Mouse (Mus musculus): ENCODE results near the gene Zfp575. TPM values are rescaled to one million over a fixed set of nuclear protein-coding genes. Genes with fewer than 3 reads are reported as not detected.

The Zfp575 gene
- polyA plus RNA-seq, 1 experiment from 2014 or later, result 6.6 TPM

- 92% methylated on average over 10 of the region's 10 CpGs for WGBS
- Histone ChIP-seq H3K27ac (no peak overlapping the region), H3K27me3 (no peaks in the 10 kb centered on the region), H3K9me3 (no peaks in the 10 kb centered on the region), H3K4me2 (replicated peaks) (no peak overlapping the region), H3K9ac (replicated peaks) (no peak overlapping the region), H3K4me3 (replicated peaks) (no peak overlapping the region), H3K36me3 (peaks cover 11% of the 10 kb centered on the region; the same call in 1 of the 2 replicates), H3K4me1 (replicated peaks) (no peaks in the 10 kb centered on the region)
- no peak for ATAC-seq
Observed at GRCm38 (mm10) chr7:24577811-24578210, 9.6 kb downstream of the Zfp575 start.

DNA sequence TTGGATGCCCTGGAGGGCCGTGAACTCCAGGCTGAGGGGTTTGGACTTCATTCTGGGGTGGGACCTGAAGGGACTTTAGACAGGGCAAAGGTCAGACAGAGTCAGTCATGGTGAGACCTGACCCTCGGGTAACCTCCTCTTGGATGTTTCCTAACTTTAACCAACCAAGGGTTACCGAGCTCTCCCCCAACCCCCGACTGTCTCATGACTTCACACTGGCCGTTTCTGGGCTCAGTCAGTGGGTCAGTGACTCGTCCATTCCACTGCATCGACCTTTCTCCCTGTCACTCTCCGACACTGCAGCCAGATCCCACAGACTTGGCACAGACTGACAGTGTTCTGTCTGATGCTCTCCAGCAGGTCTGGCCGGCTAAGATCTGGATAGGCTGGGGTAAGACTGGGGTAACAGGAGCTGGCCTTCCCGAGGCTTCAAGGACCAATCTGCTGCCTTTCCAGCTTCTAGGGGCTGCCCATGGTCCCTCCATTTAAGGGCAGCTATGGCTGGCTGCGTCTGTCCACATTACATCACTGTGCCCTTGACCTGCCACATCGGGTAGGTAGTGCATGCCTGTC lies 13.1 kb downstream of the Zfp575 start:
- no peak overlapping the region for H3K4me2 ChIP-seq (replicated peaks)
- peaks cover 37% of the 10 kb centered on the region for H3K36me3 ChIP-seq
- H3K27me3 ChIP-seq, result no peaks in the 10 kb centered on the region
- H3K27ac ChIP-seq, result no peak overlapping the region
- no peak overlapping the region for H3K4me3 ChIP-seq (replicated peaks)
- no peak overlapping the region for H3K9ac ChIP-seq (replicated peaks)
- ATAC-seq, result no peak
- H3K4me1 ChIP-seq (replicated peaks), result no peaks in the 10 kb centered on the region
- H3K9me3 ChIP-seq, result no peaks in the 10 kb centered on the region
- WGBS, result 68% methylated on average over 12 of the region's 12 CpGs

- no peaks in the 10 kb centered on the region for H3K4me1 ChIP-seq (replicated peaks)
- whole genome bisulfite sequencing, result 59% methylated on average over 5 of the region's 5 CpGs
- H3K4me3 ChIP-seq (replicated peaks), result no peak overlapping the region
- no peak overlapping the region for H3K4me2 ChIP-seq (replicated peaks)
- H3K27ac ChIP-seq, result no peak overlapping the region
- ATAC-seq, result no peak
- H3K27me3 ChIP-seq, result no peaks in the 10 kb centered on the region
- H3K9ac ChIP-seq (replicated peaks), result no peak overlapping the region
- peaks cover 54% of the 10 kb centered on the region for H3K36me3 ChIP-seq
- H3K9me3 ChIP-seq, result no peaks in the 10 kb centered on the region
Observed at GRCm38 (mm10) chr7:24572455-24572854, 15.0 kb downstream of the Zfp575 start.

GRCm38 (mm10) chr7:24571071-24571470 lies 16.4 kb downstream of the Zfp575 start:
- ATAC-seq, result no peak
- H3K27me3 ChIP-seq, result no peaks in the 10 kb centered on the region
- H3K4me2 ChIP-seq (replicated peaks), result no peak overlapping the region
- no peaks in the 10 kb centered on the region for H3K9me3 ChIP-seq
- H3K36me3 ChIP-seq, result peaks cover 68% of the 10 kb centered on the region
- H3K27ac ChIP-seq, result no peak overlapping the region
- no peaks in the 10 kb centered on the region for H3K4me1 ChIP-seq (replicated peaks)
- WGBS, result 93% methylated on average over 4 of the region's 4 CpGs
- H3K4me3 ChIP-seq (replicated peaks), result no peak overlapping the region
- no peak overlapping the region for H3K9ac ChIP-seq (replicated peaks)

DNA sequence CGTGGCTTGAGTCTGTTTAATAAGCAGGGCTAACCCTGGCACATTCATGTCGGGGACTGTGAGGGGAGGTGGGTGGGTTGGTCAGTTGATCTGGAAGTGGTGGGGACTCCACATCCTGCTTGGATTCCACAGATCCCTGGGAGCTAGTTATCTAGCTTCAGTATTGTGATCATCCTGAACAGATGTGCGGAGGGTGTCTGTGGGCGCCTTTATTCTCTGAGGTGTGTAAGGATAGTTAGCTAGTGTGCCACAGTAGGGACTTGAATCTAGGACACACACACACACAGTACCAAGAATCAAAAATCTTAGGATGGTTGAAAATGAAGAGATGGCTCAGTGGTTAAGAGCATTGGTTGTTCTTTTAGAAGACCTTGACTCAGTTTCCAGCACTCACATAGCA lies 18.9 kb downstream of the Zfp575 start:
- peaks cover 76% of the 10 kb centered on the region for H3K36me3 ChIP-seq
- H3K4me1 ChIP-seq (replicated peaks), result no peaks in the 10 kb centered on the region
- no peak for ATAC-seq
- no peak overlapping the region for H3K27ac ChIP-seq
- no peaks in the 10 kb centered on the region for H3K27me3 ChIP-seq
- 84% methylated on average over 4 of the region's 4 CpGs for WGBS
- H3K4me2 ChIP-seq (replicated peaks), result no peak overlapping the region
- no peaks in the 10 kb centered on the region for H3K9me3 ChIP-seq
- H3K4me3 ChIP-seq (replicated peaks), result no peak overlapping the region
- no peak overlapping the region for H3K9ac ChIP-seq (replicated peaks)

DNA sequence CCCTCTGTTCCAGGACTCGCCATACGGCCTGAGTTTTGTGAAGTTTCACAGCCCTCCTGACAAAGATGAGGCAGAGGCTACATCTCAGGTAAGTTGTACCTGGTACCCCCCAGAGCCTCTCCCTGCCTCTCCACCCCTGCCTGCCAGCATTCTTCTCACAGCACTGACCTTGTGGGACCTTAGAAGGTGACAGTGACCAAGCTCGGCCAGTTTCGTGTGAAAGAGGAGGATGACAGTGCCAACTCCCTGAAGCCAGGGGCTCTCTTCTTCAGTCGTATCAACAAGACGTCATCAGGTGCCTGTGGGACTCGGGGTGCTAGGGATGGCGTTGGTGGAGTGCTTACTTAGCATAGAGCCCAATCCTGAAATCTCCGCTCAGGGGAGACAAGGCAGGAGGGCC lies 21.2 kb downstream of the Zfp575 start:
- ATAC-seq, result no peak
- no peak overlapping the region for H3K4me3 ChIP-seq (replicated peaks)
- H3K4me1 ChIP-seq (replicated peaks), result no peaks in the 10 kb centered on the region
- H3K36me3 ChIP-seq, result peaks cover 80% of the 10 kb centered on the region
- 95% methylated on average over 9 of the region's 9 CpGs for WGBS
- no peaks in the 10 kb centered on the region for H3K9me3 ChIP-seq
- H3K4me2 ChIP-seq (replicated peaks), result no peak overlapping the region
- H3K9ac ChIP-seq (replicated peaks), result no peak overlapping the region
- no peak overlapping the region for H3K27ac ChIP-seq
- H3K27me3 ChIP-seq, result no peaks in the 10 kb centered on the region

DNA sequence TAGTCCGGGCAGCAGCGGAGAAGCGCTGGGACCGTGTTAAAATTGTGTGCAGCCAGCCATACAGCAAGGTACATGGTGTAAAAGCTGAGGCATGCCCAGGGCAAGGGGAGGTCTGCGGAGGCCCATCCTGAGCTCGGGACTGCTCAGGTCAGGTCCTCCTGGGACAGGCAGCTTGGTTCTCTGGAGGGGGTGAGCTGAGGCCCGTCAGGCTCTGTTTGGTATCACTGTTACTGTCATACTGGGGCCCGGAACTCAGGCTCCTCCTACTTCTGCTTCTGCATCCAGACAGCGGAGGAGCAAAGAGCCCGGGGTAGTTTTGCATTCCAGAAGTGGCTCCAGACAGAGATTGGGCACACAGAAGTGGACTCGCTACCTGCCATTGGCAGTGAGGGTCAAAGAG lies 21.8 kb downstream of the Zfp575 start:
- 97% methylated on average over 11 of the region's 11 CpGs for WGBS
- Histone ChIP-seq H3K27me3 (no peaks in the 10 kb centered on the region), H3K9me3 (no peaks in the 10 kb centered on the region), H3K4me3 (replicated peaks) (no peak overlapping the region), H3K36me3 (peaks cover 80% of the 10 kb centered on the region), H3K27ac (no peak overlapping the region), H3K9ac (replicated peaks) (no peak overlapping the region), H3K4me2 (replicated peaks) (no peak overlapping the region), H3K4me1 (replicated peaks) (no peaks in the 10 kb centered on the region)
- ATAC-seq, result no peak

GRCm38 (mm10) chr7:24564607-24565265 lies 22.7 kb downstream of the Zfp575 start:
- H3K4me1 ChIP-seq (replicated peaks), result no peaks in the 10 kb centered on the region
- peak; percentile 63 for ATAC-seq
- no peaks in the 10 kb centered on the region for H3K9me3 ChIP-seq
- no peak overlapping the region for H3K9ac ChIP-seq (replicated peaks)
- peaks cover 78% of the 10 kb centered on the region for H3K36me3 ChIP-seq
- WGBS, result 66% methylated on average over 6 of the region's 6 CpGs
- H3K27ac ChIP-seq, result no peak overlapping the region
- H3K27me3 ChIP-seq, result no peaks in the 10 kb centered on the region
- H3K4me3 ChIP-seq (replicated peaks), result no peak overlapping the region
- no peak overlapping the region for H3K4me2 ChIP-seq (replicated peaks)

DNA sequence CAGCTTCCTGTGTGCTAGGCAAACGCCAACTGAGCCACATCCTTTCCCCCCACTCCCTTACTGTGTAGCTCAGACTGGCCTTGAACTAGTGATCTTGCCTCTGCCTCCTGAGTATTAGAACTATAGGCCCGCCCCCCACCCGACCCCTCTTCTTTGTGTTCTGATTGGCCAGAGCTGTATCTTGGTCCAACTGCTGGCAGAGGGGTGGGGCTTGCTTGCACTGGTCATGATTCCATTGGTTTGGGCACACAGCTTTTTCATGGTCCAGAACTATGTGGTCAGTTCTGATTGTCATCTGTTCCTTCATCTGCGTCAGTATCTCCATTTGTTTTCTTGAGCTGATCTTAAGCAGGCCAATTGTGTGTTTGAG lies 23.6 kb downstream of the Zfp575 start:
- Histone ChIP-seq H3K27me3 (no peaks in the 10 kb centered on the region), H3K4me2 (replicated peaks) (no peak overlapping the region), H3K27ac (no peak overlapping the region), H3K9ac (replicated peaks) (no peak overlapping the region), H3K36me3 (peaks cover 75% of the 10 kb centered on the region), H3K4me3 (replicated peaks) (no peak overlapping the region), H3K9me3 (no peaks in the 10 kb centered on the region), H3K4me1 (replicated peaks) (no peaks in the 10 kb centered on the region)
- ATAC-seq, result no peak
- WGBS, result 88% methylated on average over 4 of the region's 4 CpGs

DNA sequence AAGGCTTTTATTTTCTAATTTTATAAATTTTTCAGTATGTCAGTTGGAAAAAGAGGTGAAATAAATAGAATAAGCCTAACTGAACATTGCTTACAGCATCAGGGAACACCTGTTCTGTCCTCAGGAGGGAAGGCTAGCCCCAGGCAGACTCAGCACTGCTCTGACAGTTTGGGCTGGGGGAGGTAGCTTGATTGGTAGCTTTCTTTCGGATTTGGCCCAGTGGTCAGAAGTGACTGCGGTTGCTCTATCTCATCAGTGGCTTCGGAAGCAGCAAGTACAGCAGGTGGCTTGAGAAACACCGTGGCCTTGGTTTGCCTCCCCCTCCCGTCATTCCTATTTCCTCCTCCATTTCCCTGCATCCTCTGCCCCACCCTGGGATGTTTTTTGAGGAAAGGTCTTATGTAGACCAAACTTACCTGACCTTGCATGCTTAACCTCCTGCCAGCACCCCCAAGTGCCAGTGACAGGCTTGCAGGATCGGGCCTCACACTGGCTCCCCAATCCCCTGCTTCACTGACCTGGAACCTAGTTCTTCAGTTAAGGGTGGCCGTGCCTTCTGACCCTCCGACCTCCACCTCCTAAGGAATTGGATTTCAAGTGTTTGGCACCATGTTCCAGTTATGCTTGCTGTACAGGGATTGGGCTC lies 24.1 kb downstream of the Zfp575 start:
- Histone ChIP-seq H3K4me1 (replicated peaks) (no peaks in the 10 kb centered on the region), H3K27ac (no peak overlapping the region), H3K9ac (replicated peaks) (no peak overlapping the region), H3K4me3 (replicated peaks) (no peak overlapping the region), H3K27me3 (no peaks in the 10 kb centered on the region), H3K36me3 (peaks cover 70% of the 10 kb centered on the region), H3K9me3 (no peaks in the 10 kb centered on the region), H3K4me2 (replicated peaks) (no peak overlapping the region)
- WGBS, result 89% methylated on average over 8 of the region's 8 CpGs
- no peak for ATAC-seq

DNA sequence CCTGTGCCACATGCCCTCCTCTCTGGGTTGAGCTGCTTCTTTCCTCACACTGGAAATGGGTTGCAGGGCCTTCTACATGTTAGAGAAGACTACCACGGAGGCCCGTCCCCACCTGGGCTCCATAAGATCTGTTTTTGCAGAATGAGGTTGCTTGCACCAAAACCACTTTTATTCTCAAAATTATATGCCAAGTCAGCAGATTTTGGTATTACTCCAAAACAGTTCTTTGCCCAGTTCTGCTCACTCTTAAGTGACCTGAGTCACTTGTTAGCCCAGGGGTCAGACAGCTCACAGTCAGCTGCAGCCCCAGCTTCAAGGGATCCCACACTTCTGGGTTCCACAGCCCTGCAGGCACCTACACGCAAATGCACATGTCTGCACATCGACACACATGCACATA lies 26.0 kb downstream of the Zfp575 start:
- Histone ChIP-seq H3K4me1 (replicated peaks) (no peaks in the 10 kb centered on the region), H3K9ac (replicated peaks) (no peak overlapping the region), H3K9me3 (no peaks in the 10 kb centered on the region), H3K36me3 (peaks cover 55% of the 10 kb centered on the region), H3K4me3 (replicated peaks) (no peak overlapping the region), H3K27ac (no peak overlapping the region), H3K4me2 (replicated peaks) (no peak overlapping the region), H3K27me3 (no peaks in the 10 kb centered on the region)
- WGBS, result 92% methylated on average over 4 of the region's 4 CpGs
- no peak for ATAC-seq

DNA sequence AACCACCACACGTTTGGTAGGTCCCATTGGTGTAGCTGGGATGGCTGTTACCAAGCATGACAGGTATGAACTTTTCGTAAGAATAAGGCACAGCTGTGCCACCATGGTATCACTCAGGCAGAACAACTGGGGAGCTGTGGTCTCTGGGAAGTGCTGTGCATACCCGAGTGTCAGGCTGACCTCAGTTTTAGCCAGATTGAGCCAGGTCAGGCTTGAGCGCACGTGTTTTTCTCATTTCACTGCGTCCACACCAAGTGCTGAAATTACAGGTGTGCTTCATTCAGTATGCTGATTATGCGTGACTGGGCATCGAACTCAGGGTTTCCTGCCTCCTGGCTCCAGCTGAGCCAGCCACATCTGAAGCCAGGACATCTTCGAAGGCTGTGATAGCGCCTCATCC lies 31.7 kb downstream of the Zfp575 start:
- no peaks in the 10 kb centered on the region for H3K4me1 ChIP-seq (replicated peaks)
- H3K27me3 ChIP-seq, result no peaks in the 10 kb centered on the region
- no peak for ATAC-seq
- H3K36me3 ChIP-seq, result peaks cover 44% of the 10 kb centered on the region
- no peak overlapping the region for H3K4me2 ChIP-seq (replicated peaks)
- H3K9ac ChIP-seq (replicated peaks), result no peak overlapping the region
- H3K9me3 ChIP-seq, result no peaks in the 10 kb centered on the region
- 94% methylated on average over 10 of the region's 10 CpGs for WGBS
- H3K4me3 ChIP-seq (replicated peaks), result no peak overlapping the region
- no peak overlapping the region for H3K27ac ChIP-seq
